Mouse (Mus musculus): ENCODE measurements around the gene Inca1.

DNA sequence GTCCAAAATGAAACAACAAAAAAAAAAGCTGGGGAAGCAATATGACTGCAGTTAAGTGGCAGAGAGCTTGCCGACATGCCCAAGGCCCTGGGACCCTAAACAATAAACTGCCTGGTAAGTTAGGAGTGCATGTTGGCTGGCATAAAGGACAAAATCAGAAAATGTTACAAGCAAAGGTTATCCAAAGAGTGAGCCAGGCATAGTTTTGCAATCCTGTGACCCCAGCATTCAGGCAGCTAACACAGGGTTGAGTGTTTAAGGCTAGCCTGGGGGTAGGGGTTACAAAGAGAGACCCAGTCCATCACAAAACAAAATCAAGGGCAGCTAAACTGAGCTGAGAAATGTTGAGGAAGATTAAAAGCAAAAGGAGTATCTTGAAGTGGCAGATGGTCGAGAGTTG, 904 bp downstream of the Inca1 start:
- TF ChIP-seq POLR2A (IDR thresholded peaks at IDR 0.05; ENCODE audit: control insufficient read depth, low read depth, low read length), result no peak
- TF ChIP-seq CTCF (IDR thresholded peaks at IDR 0.05; ENCODE audit: control insufficient read depth, insufficient read depth, insufficient replicate concordance, low read depth, low read length), result no peak

Measured in testis, adult 2 months (tissue).